Mouse (Mus musculus): ENCODE measurements around the gene Adamts14.

Gene Adamts14

DNA sequence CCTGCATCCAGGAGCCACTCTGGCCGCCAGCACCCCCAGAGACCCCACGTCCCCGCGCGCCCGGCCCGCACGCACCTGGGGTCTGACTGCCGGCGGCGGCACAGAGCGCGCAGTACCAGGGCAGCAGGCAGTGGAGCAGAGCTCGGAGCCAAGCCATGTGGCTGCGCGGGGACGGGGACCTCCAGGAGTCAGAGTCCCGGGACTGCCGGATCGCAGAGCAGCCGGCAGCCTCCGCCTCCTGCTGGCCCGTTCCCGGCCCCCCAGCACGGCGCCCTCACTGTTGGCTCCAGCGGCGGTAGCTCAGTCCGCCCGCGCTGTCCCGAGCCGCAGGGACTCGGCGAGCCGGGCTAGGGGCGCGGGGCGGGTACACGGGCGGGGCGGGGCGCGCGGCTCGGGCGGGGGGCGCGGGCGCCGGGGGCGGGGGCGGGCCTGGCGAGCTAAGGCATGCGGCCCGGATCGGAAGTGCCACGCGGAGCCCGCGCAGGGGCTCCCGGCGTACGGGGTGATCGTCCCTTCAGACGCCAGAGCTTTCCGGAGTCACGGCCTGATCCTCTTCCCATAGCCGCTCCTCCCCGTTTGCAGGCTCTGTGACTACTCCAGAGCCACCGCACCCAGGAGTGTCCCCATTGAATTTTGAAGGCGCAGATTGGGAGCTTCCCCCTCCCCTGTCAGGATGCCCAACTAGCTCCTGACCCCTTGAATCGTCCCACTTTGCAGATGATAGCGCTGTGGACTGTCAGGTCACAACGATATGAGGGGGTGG, at the start of gene Adamts14:
TSS of gene Adamts14 (minus strand) at position 358 of the 763 bp plus-strand sequence.
- DNase-seq (ENCODE audit: low spot score), result no peak

DNA sequence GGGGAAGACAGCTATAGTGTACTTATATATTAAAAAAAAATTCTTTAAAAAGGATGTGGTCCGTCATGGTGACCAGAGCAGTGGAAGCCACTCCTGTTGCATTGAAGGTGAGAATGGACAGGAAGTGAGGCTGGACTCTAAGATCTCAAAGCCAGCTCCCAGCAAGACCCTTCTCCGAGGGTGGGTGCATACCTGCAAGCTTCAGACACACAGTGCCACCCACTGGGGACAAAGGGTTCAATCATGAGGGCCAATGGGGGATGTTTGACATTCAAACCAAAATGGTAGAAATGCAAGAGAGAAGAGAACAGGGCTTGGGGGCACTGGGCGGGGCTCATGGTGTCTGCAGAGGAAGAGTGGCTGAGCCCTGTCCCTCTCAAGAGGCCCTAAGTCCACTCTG, 45.3 kb upstream of the Adamts14 start:
- no peak for DNase-seq (ENCODE audit: low spot score)

DNA sequence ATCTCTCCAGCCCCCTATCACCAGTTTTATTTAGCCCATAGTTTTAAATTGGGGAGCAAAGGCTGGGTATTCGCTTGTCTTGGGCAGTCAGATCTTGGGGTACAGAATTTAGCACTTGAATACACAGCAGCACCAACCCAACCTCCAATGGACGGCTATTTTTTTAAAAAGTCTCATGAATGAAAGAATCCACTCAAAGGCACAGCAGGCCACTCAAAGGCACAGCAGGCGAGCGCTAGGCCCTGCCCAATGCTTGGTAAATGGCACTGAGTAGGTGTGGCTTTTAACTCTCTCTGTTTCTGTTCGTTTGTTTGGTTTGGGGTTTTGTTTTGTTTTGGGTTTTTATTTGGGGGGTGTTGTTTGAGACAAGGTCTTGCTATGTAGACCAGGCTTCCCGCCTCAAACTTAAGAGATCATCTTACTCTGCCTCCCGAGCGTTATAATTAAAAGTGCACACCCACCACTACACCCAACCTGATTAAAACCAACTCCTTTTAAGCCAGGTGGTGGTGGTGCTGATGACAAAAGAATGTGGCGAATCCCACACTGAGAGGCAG, 42.2 kb upstream of the Adamts14 start:
- DNase-seq (ENCODE audit: low spot score), result no peak

DNA sequence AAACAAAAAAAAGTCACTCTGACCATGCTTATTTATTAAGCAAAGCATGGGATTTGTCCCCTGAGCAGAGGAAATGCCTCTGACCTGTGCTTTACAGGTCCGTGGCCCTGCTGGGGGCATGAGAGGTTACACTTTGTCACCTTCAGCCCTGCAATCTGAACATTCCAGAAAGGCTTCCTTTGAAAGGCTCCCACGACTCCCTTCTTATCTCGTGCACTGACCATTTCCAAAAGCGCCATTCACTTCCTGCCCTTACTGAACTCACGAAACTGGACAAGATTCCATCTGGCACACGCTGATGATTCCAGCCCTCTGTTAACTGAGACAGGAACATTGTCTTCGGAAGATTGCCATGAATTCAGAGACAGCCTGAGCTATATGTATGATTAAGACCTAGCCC, 40.5 kb upstream of the Adamts14 start:
- no peak for DNase-seq (ENCODE audit: low spot score)

DNA sequence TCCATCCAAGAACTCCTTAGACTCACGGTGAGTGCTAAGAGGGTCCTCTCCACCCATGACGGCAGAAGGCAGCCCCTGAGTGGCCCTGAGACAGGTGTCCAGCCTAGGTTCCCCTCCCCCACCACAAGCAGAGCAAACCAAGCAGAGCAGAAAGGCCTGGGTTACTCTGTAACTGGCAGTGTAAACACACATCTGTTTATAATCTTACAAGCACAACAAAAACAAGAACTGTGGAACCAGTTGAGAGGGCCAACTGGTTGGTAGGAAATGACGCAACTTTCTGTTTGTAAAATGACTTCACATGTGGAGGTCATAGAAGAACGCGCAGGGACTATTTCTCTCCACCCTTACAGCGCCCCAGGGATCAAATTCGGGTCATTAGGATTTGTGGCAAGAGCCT, 39.5 kb upstream of the Adamts14 start:
- DNase-seq (ENCODE audit: low spot score), result no peak

DNA sequence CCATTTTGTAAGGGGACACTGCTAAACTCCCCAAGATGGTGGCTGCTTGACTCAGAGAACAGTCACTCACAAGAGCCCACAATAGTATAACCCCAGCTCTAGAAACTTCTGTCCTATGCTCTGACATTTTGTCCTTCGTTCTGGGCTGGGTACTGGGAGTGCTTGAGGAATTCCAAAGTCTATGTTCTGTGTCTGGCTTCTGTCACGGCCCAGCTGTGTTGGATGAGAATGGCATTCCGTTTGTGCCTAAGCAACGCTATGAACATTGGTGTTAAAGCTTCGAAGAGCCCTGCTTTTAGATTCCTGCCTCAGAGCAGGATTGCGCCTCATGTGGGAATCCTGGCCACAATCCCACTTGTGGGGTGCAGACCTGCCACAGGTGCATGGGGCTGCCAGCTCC, 38.9 kb upstream of the Adamts14 start:
- DNase-seq (ENCODE audit: low spot score), result no peak

DNA sequence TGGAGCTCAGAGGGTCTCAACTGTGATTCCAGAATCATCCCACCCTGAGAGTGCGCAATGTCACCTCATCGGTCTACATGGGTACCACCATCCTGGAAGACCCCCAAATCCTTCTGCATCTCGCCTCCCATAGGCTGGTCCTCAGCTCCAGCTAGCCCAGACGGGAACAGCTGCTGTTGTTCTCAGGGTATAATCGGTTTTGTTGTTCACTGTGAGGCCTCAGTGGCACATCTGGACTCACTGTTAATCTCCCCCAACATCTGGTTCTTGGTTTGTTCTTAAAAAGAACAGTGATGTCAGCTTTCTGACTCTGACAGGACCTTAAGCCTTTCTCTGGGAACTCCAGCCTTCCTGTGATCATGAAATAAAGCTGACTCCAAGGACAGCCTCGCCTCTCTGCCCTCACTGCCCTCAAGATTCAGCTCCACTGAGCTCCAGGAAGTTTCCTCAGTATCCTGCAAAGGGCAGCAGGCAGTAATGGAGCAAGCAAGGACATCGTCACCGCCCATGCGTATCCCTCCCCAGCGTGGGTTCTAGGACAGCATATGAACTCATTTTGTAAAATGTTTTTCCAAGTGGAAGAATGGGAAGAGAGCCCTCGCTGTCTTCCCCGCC, 35.6 kb upstream of the Adamts14 start:
- no peak for DNase-seq (ENCODE audit: low spot score)

DNA sequence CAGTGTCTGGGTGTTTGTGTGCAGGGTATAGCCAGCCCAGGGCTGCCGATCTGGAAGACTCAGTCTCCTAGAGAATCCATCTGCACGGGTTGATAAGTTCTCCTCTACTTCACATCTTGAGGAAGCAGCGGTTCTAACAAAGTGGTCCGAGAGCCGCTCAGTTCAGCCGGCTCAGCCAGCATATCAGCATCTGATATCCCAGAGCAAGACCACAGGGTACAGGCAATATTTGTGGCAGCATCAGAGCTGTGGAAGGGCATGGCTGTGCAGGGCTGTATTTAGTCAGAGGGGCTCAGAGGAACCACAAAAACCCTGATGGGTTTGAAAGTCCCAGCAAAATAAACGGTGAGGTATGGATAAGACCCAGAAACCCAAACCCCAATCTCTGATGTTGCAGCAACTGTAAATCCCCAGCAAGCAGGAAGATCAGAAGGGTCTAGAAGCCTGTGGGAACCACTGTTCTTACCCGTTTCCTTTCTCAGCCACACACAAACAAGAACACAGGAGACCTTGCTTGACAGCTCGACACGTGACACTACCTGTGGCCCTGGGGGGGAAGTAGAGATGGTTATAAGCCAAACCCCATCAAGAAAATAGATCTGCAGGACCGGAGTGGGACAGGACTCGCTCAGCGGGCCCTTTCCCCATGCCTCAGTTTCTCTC, 32.8 kb upstream of the Adamts14 start:
- no peak for DNase-seq (ENCODE audit: low spot score)

DNA sequence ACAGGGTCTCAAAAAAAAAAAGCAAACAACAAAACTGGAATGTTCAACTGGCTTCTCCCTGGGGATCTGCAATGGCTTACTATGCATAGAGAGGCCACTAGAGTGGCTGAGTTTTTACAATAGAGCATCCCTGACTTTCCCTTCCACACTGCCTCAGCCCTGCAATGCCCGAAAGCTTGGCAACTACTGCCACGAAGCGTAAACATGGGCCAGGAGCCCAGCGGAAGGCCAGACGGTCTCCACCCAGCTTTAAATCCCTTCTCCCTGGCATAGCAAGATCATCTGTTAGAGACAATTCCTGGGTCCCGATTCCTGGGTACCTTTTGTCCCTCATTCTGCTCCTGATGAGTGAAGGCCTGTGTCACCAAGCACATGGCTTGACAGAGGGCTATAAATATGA, 30.8 kb upstream of the Adamts14 start:
- DNase-seq (ENCODE audit: low spot score), result no peak

DNA sequence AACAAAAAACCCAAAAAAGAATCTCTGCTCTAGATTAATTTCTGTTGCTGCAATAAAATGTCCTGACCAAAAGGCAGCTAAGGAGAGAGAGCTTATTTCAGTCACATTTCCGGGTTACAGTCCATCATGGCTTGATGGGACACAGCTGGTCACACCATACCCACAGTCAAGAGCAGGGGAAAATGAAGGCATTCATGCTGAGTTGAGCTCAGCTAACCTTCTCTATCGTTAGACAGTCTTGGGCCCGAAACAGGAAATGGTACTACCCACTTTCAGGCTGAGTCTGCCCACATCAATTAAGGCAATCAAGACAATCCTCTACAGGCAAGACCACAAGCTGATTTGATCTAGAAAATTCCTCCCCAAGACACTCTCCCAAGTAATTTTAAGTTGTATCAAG, 27.8 kb upstream of the Adamts14 start:
- DNase-seq (ENCODE audit: low spot score), result no peak

DNA sequence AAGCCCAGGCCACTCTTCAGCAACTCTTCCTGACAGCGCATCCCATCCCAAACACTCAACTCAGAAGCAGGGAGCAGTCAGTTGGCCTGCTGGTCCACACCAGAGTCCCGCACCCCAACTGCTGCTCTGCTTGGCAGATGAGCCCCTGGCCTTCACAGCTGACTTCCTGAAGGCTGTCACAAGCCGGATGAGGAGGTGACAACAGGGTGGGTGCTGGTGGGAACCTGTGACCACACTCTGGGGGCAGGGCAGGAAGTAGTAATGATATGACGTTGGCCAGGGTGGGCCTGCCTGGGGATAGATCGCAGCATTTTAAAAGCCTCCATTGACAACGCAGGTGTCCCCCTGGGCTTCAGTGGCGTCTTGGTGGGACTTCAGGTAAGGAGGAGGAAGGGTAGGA, 24.2 kb upstream of the Adamts14 start, which contains the start of gene Prf1:
TSS of gene Prf1 (plus strand) at position 357 of the 400 bp plus-strand sequence.
- no peak for DNase-seq (ENCODE audit: low spot score)

DNA sequence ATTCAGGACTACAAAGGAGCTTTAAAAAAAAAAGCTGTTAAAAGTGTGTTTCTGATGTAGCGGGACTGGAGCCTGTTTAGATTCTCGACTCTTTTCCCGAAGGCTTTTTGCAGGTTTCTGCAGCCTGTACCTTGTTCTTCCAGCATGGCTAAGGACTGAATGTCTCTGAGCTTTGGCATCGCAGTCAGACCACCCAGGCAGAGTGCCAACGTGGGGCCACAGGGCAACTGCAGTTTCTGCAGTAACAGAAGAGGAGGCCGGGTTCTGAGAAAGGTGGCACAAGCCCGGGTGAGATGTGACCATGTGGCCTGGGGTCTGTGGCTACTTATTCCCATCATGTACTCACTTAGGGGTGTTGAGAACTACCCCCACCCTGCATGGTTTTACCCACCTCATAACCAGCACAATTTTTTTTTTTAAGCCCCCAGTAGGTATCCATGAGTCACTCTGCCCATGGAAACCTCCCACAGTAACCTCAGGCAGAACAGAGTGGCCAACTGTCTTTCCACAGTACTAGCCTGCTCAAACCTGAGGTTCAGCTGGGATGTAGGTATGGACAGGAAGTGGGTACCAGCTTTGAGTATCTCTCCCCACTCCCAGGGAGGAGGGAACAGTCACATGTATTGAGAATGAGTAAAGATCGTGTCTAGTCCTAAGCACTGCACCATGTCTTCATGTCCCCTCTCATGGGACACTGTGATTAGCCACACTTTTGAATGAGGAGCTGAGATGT, 23.6 kb upstream of the Adamts14 start:
- no peak for DNase-seq (ENCODE audit: low spot score)

DNA sequence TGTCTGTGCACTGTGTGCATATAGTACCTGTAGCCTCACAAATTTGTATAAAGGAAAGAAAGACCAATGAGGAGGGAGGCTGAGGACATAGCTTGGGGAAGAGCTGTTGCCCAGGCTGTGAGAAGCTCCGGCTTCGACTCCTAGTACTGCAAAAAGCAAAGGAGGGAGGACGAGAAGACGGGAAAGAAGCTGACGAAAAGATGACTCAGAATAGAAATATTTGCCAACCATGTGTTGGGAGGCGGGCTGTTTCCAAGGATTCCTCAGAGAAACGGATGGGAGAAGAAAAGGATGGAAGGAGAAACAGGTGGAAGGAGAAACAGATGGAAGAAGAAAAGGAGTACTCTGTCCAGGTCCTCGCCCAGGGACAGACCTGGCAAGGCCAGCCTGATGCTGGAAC, 21.0 kb upstream of the Adamts14 start:
- DNase-seq (ENCODE audit: low spot score), result no peak

DNA sequence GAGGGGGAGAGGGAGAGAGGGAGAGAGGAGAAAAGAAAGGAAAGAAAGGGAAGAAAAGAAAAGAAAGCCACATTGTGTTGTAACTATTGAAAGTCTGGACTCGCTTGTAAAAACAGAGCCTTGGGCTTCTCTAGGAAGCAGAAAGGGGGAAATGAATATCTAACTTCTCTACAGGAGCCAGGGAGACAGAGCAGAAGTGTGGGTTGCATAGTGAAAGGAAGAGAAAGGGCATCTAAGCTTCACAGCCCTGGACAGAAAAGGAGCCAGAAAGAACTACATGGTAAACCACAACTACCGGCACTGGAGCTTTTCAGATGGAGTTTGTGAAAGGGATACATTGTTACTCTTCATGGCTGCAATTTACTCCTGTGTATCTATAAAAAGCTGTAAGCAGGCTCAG, 17.2 kb upstream of the Adamts14 start:
- no peak for DNase-seq (ENCODE audit: low spot score)

DNA sequence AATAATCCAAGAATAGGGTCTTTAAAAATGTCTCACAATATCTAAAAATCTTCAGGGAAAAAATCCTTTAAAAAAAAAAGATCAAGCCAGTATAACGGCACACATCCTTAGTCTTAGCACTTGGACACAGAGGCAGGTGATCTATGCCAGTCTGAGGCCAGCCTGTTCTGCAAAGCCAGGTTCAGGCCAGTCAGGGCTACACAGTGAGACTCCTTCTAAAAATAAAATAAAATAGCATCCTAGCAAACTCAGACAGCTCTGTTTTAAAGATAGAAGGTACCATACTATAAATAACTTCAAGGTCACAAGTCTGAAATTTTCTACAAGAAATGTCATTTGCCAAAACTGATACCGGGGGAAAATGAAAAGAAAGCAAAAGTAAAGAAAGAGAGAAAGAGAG, 16.8 kb upstream of the Adamts14 start:
- DNase-seq (ENCODE audit: low spot score), result no peak

DNA sequence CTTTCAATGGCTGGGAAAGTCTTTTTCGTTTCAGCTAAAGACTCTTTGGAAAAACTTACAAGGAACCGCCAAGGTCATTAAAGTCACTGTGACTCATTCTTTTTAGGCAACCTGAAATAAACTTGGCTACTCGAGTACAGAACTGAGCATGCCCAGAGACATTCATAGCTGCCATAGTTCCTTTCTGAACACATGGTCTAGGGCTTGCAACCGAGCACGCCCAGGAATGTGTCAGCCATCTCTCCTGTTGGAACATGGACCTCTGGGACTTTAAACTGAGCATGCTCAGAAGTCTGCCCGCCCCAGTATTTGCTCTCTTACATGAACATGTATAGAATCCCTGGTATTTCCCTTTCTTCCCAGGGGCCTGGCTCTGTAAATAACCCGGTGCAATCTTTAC, 13.0 kb upstream of the Adamts14 start:
- DNase-seq (ENCODE audit: low spot score), result no peak

DNA sequence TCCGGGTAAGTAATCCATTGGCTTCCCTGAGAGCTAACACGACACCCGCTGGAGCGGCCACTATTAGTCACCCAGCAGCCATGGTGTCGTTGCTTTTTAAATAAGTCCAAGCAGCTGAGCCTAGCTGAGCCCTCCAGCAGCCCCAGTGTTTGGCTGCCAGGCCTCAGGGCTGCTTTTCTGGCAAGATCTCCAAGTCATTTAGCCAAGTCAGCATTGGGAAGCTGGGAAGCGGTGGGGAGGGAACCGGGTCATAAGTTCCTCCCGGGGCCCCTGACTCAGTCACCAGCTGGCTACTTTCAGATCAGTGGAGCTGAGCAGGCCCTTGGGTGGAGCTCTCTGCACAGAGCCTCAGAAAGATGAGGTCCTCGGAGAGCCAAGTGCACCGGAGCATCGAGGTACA, 12.0 kb upstream of the Adamts14 start:
- DNase-seq (ENCODE audit: low spot score), result no peak

DNA sequence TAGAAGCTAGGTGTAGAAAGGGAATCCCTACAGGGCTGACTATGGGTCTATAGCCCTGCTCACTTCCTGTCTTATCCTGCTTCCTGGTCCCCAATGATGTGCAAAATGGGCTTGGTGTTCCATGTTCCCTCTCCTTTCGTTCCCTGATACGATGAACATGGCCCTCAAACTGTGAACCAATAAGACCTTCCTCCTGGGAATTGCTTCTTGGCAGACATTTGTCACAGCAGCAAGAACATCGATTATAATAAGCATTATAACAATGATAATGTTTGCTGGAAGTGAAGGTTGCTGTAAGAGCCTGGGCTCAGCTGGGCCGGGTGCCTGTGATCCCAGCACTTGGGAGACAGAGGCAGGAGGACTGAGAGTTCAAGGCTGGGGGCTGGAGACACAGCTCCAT, 11.1 kb upstream of the Adamts14 start:
- DNase-seq (ENCODE audit: low spot score), result no peak

DNA sequence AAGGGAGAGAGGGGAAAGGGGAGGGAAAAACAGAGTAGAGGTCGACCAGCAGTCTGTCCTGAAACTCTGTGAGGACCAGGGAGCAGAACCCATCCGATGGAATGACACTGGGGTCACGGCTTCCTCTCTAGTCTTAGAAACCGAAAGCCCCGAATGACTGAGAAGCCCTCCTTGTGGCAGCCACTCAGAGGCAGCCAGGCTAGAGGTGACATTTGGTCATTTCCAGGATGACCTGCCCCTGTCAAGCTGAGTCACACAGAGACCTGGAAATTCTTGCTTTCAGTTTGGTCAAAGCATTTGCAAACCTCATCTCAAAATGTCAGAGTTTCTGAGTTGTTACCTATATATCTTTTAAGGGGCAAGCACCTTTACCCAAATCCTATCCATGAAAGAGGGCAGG, 7.9 kb upstream of the Adamts14 start:
- no peak for DNase-seq (ENCODE audit: low spot score)

DNA sequence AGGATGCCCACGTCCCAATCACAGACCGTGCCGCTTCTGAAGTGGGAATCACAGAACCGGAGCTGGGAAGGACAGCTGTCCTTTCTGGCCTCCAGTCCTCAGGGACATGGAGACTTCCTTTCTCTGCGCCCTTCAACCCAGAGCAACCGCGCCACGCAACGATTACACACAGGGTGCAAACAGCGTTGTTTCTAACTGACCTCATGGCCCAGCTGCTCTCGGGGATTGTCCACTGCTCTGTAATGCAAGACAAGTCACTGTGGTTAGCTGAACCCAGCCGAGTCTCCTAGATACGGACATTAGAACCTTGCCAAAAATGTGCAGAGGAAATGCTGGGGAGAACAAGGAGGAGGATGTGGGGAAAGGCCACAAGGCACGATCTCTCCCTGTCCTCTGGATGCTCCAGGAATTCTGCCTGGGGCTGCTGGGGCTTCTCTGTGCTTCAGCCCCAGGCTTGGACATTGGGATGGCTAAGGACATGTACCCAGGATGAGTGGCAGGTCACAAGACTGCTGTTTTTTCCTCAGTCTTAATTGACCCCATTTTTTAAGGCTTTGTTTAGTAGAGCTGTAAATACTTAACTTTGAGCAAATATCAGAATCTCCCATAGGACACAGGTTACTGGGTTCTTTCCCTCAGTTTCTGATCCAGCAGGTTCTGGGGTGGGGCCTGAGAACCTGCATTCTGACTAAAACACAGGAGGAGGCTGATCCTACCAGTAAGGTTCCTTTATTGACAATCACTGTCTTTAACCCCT, 4.9 kb upstream of the Adamts14 start:
- no peak for DNase-seq (ENCODE audit: low spot score)

DNA sequence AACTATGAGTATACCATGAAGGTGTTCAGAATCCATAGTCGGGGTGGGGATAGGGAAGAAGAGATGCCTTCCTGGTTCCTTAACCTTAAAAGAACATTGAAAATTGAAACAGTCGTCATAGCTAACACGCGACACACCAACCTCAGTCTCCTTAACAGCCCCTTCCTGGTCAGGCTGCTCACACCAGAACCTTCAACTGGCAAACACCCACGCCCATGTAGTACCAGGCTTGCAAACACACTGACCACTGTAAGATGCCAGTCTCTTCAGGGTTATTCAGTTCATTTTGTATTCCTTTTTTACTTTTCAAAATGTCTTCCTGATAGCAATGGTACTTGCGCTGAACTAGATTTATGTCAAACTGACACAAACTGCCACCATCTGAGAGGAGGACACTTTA, 3.8 kb upstream of the Adamts14 start:
- no peak for DNase-seq (ENCODE audit: low spot score)

DNA sequence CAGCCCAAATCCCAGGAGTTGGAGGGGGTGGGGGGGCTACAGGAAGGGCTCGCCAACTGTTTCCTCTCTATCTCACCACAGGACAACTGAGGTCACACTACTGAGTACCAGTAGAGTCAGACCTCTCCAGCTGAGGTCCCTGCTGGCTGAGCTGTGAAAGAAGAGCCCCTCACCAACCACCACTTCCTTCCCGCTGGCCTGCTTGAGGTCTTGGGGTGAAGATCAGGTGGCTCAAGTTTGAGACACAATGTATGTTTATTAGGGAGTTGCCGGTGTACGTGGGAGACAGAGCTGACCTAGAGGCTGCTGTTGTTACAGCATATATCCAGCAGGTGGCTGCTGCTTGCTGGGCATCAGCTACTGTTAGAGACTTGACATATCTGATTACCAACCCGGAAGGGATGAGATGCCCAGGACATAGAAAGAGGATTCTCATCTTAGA, 2.5 kb upstream of the Adamts14 start:
- DNase-seq (ENCODE audit: low spot score), result no peak
